Mouse (Mus musculus): ENCODE measurements around the gene Mrpl54. TPM values are rescaled to one million over a fixed set of nuclear protein-coding genes. Genes with fewer than 3 reads are reported as not detected.

Mrpl54 gene
- polyA plus RNA-seq, 1 experiment from 2014 or later: 246 TPM

- Histone ChIP-seq H3K4me1 (ENCODE audit: control insufficient read depth, insufficient read depth, low read length) (peaks cover 33% of the 10 kb centered on the region), H3K4me3 (ENCODE audit: low read depth, low read length) (no peak overlapping the region), H3K27ac (ENCODE audit: low read length) (no peak overlapping the region), H3K9ac (replicated peaks; ENCODE audit: low read depth, low read length) (no peak overlapping the region), H3K36me3 (ENCODE audit: control insufficient read depth, insufficient read depth, low read length) (no peaks in the 10 kb centered on the region), H3K27me3 (ENCODE audit: control insufficient read depth, insufficient read depth, low read length) (no peaks in the 10 kb centered on the region), H3K4me2 (replicated peaks; ENCODE audit: low read depth, low read length) (no peak overlapping the region), H3K9me3 (ENCODE audit: control insufficient read depth, low read depth, low read length) (no peaks in the 10 kb centered on the region)
- no peak for ATAC-seq (ENCODE audit: insufficient number of reproducible peaks, insufficient read depth, low FRiP score, low read depth)
- WGBS: 93% methylated on average over 17 of the region's 17 CpGs
Observed at GRCm38 (mm10) chr10:81298369-81299100, 31.8 kb upstream of the Mrpl54 start.

GRCm38 (mm10) chr10:81297845-81298244 is 31.1 kb upstream of the Mrpl54 start:
- Histone ChIP-seq H3K4me3 (ENCODE audit: low read depth, low read length) (no peak overlapping the region), H3K4me1 (ENCODE audit: control insufficient read depth, insufficient read depth, low read length) (peaks cover 31% of the 10 kb centered on the region)

GRCm38 (mm10) chr10:81297246-81297645 is 30.5 kb upstream of the Mrpl54 start:
- Histone ChIP-seq H3K27me3 (ENCODE audit: control insufficient read depth, insufficient read depth, low read length) (no peaks in the 10 kb centered on the region), H3K4me2 (replicated peaks; ENCODE audit: low read depth, low read length) (no peak overlapping the region), H3K9ac (replicated peaks; ENCODE audit: low read depth, low read length) (no peak overlapping the region), H3K36me3 (ENCODE audit: control insufficient read depth, insufficient read depth, low read length) (no peaks in the 10 kb centered on the region), H3K4me3 (ENCODE audit: low read depth, low read length) (no peak overlapping the region), H3K9me3 (ENCODE audit: control insufficient read depth, low read depth, low read length) (no peaks in the 10 kb centered on the region), H3K27ac (ENCODE audit: low read length) (peak overlapping the region; percentile 15; the same call in 1 of the 2 replicates), H3K4me1 (ENCODE audit: control insufficient read depth, insufficient read depth, low read length) (peaks cover 25% of the 10 kb centered on the region)
- no peak for ATAC-seq (ENCODE audit: insufficient number of reproducible peaks, insufficient read depth, low FRiP score, low read depth)
- 78% methylated on average over 6 of the region's 6 CpGs for WGBS

More at GRCm38 (mm10) chr10:81297845-81298244, 31.1 kb upstream of the Mrpl54 start:
- H3K9me3 ChIP-seq (ENCODE audit: control insufficient read depth, low read depth, low read length): no peaks in the 10 kb centered on the region
- H3K27ac ChIP-seq (ENCODE audit: low read length): peak overlapping the region; percentile 15; the same call in 1 of the 2 replicates
- H3K9ac ChIP-seq (replicated peaks; ENCODE audit: low read depth, low read length): no peak overlapping the region
- no peak for ATAC-seq (ENCODE audit: insufficient number of reproducible peaks, insufficient read depth, low FRiP score, low read depth)
- H3K4me2 ChIP-seq (replicated peaks; ENCODE audit: low read depth, low read length): no peak overlapping the region; the same call in 1 of the 2 replicates
- no peaks in the 10 kb centered on the region for H3K36me3 ChIP-seq (ENCODE audit: control insufficient read depth, insufficient read depth, low read length)
- WGBS: 50% methylated on average over 10 of the region's 10 CpGs
- no peaks in the 10 kb centered on the region for H3K27me3 ChIP-seq (ENCODE audit: control insufficient read depth, insufficient read depth, low read length)

- no peaks in the 10 kb centered on the region for H3K36me3 ChIP-seq (ENCODE audit: control insufficient read depth, insufficient read depth, low read length)
- no peak for ATAC-seq (ENCODE audit: insufficient number of reproducible peaks, insufficient read depth, low FRiP score, low read depth)
- H3K4me1 ChIP-seq (ENCODE audit: control insufficient read depth, insufficient read depth, low read length): peaks cover 19% of the 10 kb centered on the region
- no peak overlapping the region for H3K4me2 ChIP-seq (replicated peaks; ENCODE audit: low read depth, low read length)
- 92% methylated on average over 6 of the region's 6 CpGs for WGBS
- H3K4me3 ChIP-seq (ENCODE audit: low read depth, low read length): no peak overlapping the region
- H3K9me3 ChIP-seq (ENCODE audit: control insufficient read depth, low read depth, low read length): no peaks in the 10 kb centered on the region
- H3K9ac ChIP-seq (replicated peaks; ENCODE audit: low read depth, low read length): no peak overlapping the region
- no peak overlapping the region for H3K27ac ChIP-seq (ENCODE audit: low read length)
- H3K27me3 ChIP-seq (ENCODE audit: control insufficient read depth, insufficient read depth, low read length): no peaks in the 10 kb centered on the region; the same call in 1 of the 2 replicates
Observed at GRCm38 (mm10) chr10:81295185-81295584, 28.5 kb upstream of the Mrpl54 start.

- Histone ChIP-seq H3K4me2 (replicated peaks; ENCODE audit: low read depth, low read length) (peak overlapping the region; percentile 99), H3K36me3 (ENCODE audit: control insufficient read depth, insufficient read depth, low read length) (no peaks in the 10 kb centered on the region), H3K27ac (ENCODE audit: low read length) (no peak overlapping the region), H3K9ac (replicated peaks; ENCODE audit: low read depth, low read length) (peak overlapping the region; percentile 68; the same call in 1 of the 2 replicates), H3K27me3 (ENCODE audit: control insufficient read depth, insufficient read depth, low read length) (no peaks in the 10 kb centered on the region; the same call in 1 of the 2 replicates), H3K4me3 (ENCODE audit: low read depth, low read length) (peak overlapping the region; percentile 82; the same call in 1 of the 2 replicates), H3K9me3 (ENCODE audit: control insufficient read depth, low read depth, low read length) (no peaks in the 10 kb centered on the region), H3K4me1 (ENCODE audit: control insufficient read depth, insufficient read depth, low read length) (peaks cover 19% of the 10 kb centered on the region)
- no peak for ATAC-seq (ENCODE audit: insufficient number of reproducible peaks, insufficient read depth, low FRiP score, low read depth)
- WGBS: 48% methylated on average over 8 of the region's 8 CpGs
Observed at GRCm38 (mm10) chr10:81294442-81294841, 27.7 kb upstream of the Mrpl54 start.

- Histone ChIP-seq H3K27me3 (ENCODE audit: control insufficient read depth, insufficient read depth, low read length) (no peaks in the 10 kb centered on the region; the same call in 1 of the 2 replicates), H3K27ac (ENCODE audit: low read length) (peak overlapping the region; percentile 83; the same call in 1 of the 2 replicates), H3K4me1 (ENCODE audit: control insufficient read depth, insufficient read depth, low read length) (peaks cover 19% of the 10 kb centered on the region), H3K4me2 (replicated peaks; ENCODE audit: low read depth, low read length) (peak overlapping the region; percentile 99), H3K9ac (replicated peaks; ENCODE audit: low read depth, low read length) (peak overlapping the region; percentile 68), H3K36me3 (ENCODE audit: control insufficient read depth, insufficient read depth, low read length) (no peaks in the 10 kb centered on the region), H3K9me3 (ENCODE audit: control insufficient read depth, low read depth, low read length) (no peaks in the 10 kb centered on the region), H3K4me3 (ENCODE audit: low read depth, low read length) (peak overlapping the region; percentile 82)
- 2% methylated on average over 25 of the region's 25 CpGs for WGBS
- ATAC-seq (ENCODE audit: insufficient number of reproducible peaks, insufficient read depth, low FRiP score, low read depth): no peak
Observed at GRCm38 (mm10) chr10:81293334-81294030, 26.7 kb upstream of the Mrpl54 start.

GRCm38 (mm10) chr10:81292554-81293333 is 26.0 kb upstream of the Mrpl54 start, which contains the start of gene Pip5k1c:
Gene Pip5k1c (plus strand): TSS chr10:81292963.
- peak; percentile 95 for ATAC-seq (ENCODE audit: insufficient number of reproducible peaks, insufficient read depth, low FRiP score, low read depth)

More at GRCm38 (mm10) chr10:81292554-81293333, 26.0 kb upstream of the Mrpl54 start, which contains the start of gene Pip5k1c:
- WGBS: under 1% methylated on average over 75 of the region's 80 CpGs
- H3K4me3 ChIP-seq (ENCODE audit: low read depth, low read length): peak within 1 kb of the TSS; percentile 82
- peak within 1 kb of the TSS; percentile 83 for H3K27ac ChIP-seq (ENCODE audit: low read length)
- peaks cover 23% of the 10 kb centered on the region for H3K4me1 ChIP-seq (ENCODE audit: control insufficient read depth, insufficient read depth, low read length)
- H3K9me3 ChIP-seq (ENCODE audit: control insufficient read depth, low read depth, low read length): no peaks in the 10 kb centered on the region
- peak within 1 kb of the TSS; percentile 99 for H3K4me2 ChIP-seq (replicated peaks; ENCODE audit: low read depth, low read length)
- H3K36me3 ChIP-seq (ENCODE audit: control insufficient read depth, insufficient read depth, low read length): no peaks in the 10 kb centered on the region
- H3K9ac ChIP-seq (replicated peaks; ENCODE audit: low read depth, low read length): peak within 1 kb of the TSS; percentile 68
- no peaks in the 10 kb centered on the region; the same call in 1 of the 2 replicates for H3K27me3 ChIP-seq (ENCODE audit: control insufficient read depth, insufficient read depth, low read length)

Data from stomach, embryonic 14.5 days (tissue).